Mouse (Mus musculus): ENCODE data around the gene Ccdc85c. TPM values are rescaled to one million over a fixed set of nuclear protein-coding genes. Genes with fewer than 3 reads are reported as not detected.

The Ccdc85c gene
- polyA plus RNA-seq, 1 experiment from 2014 or later: 4.9 TPM

DNA sequence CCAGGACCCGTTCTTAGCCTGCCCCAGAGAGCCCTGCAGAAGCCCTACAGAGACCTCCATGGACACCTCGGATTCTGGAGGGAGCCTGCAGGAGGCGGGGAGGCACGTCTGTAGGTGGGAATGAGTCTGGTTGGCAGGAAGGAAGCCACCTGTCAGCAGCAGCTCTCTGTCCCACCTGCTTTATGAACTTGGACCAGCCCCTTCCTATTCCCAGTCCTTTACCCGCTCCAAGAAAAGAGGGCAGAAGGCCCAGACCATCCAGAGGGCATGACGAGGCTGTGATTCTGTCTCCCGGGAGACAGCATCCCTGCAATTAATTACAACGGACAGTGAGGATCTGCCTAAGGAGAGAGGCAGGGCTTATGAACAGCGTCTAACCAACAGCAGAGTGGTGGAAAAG lies 43.3 kb downstream of the Ccdc85c start:
- Histone ChIP-seq H3K27me3 (no peaks in the 10 kb centered on the region), H3K9me3 (no peaks in the 10 kb centered on the region), H3K4me3 (no peak overlapping the region), H3K27ac (no peak overlapping the region), H3K36me3 (no peaks in the 10 kb centered on the region), H3K9ac (no peak overlapping the region), H3K4me1 (peaks cover 34% of the 10 kb centered on the region), H3K4me2 (no peak overlapping the region)
- 45% methylated on average over 9 of the region's 9 CpGs for WGBS
- ATAC-seq (ENCODE audit: borderline replicate concordance, extremely low read depth, low FRiP score, low TSS enrichment): no peak

GRCm38 (mm10) chr12:108230821-108231794 lies 44.1 kb downstream of the Ccdc85c start:
- ATAC-seq (ENCODE audit: borderline replicate concordance, extremely low read depth, low FRiP score, low TSS enrichment): no peak
- Histone ChIP-seq H3K27ac (no peak overlapping the region), H3K4me1 (peaks cover 26% of the 10 kb centered on the region)

DNA sequence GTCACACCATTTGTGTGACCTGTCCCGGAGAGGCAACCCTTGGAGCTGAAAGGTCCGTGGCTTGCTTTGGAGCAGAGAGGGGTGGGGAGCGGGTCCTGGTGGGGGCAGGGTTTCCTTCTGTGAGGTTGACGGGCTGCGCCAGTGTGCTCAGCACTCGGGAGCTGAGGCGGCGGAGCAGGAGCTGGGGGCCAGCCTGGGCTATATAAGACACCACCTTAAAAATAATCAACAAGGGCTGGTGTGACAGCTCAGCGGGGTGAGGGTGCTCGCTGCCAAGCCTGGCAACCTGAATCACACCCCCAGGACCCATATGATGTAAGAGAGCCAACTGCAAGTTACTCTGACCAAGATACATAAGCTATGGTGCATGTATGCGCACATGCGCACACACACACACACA lies 45.1 kb downstream of the Ccdc85c start:
- Histone ChIP-seq H3K4me2 (no peak overlapping the region), H3K4me3 (no peak overlapping the region), H3K27ac (no peak overlapping the region), H3K9ac (no peak overlapping the region), H3K36me3 (no peaks in the 10 kb centered on the region), H3K9me3 (no peaks in the 10 kb centered on the region), H3K27me3 (no peaks in the 10 kb centered on the region), H3K4me1 (peaks cover 26% of the 10 kb centered on the region)
- WGBS: 68% methylated on average over 12 of the region's 12 CpGs
- ATAC-seq (ENCODE audit: borderline replicate concordance, extremely low read depth, low FRiP score, low TSS enrichment): no peak

More at GRCm38 (mm10) chr12:108230821-108231794, 44.1 kb downstream of the Ccdc85c start:
- Histone ChIP-seq H3K4me2 (no peak overlapping the region), H3K9me3 (no peaks in the 10 kb centered on the region), H3K27me3 (no peaks in the 10 kb centered on the region), H3K9ac (no peak overlapping the region), H3K36me3 (no peaks in the 10 kb centered on the region), H3K4me3 (no peak overlapping the region)
- 33% methylated on average over 17 of the region's 18 CpGs for WGBS

GRCm38 (mm10) chr12:108227527-108227926 lies 47.7 kb downstream of the Ccdc85c start:
- Histone ChIP-seq H3K27me3 (no peaks in the 10 kb centered on the region), H3K27ac (no peak overlapping the region), H3K4me3 (no peak overlapping the region), H3K4me1 (peaks cover 32% of the 10 kb centered on the region), H3K9ac (no peak overlapping the region), H3K4me2 (no peak overlapping the region), H3K9me3 (no peaks in the 10 kb centered on the region), H3K36me3 (no peaks in the 10 kb centered on the region)
- 76% methylated on average over 16 of the region's 16 CpGs for WGBS
- ATAC-seq (ENCODE audit: borderline replicate concordance, extremely low read depth, low FRiP score, low TSS enrichment): no peak

DNA sequence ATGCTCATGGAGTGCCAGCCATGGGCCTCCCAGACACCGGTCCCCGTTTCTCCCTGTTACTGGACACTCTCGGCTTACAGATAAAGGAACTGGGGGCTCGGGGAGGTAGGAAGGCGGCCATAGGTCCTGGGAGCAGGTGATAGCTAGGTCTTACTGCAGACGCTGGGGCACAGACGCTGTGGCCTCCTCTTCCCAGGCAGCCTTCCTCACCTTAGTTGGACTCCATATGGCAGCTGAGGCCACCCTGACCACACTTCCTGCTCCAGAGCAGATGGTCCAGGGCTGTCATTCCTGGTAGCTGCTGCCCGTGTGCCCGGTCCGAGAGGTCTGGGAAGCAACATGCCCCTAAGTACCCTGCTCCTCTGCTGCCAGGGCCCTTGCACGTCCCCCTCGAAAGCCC lies 48.3 kb downstream of the Ccdc85c start:
- Histone ChIP-seq H3K4me1 (peaks cover 31% of the 10 kb centered on the region), H3K4me2 (no peak overlapping the region), H3K27me3 (no peaks in the 10 kb centered on the region), H3K9me3 (no peaks in the 10 kb centered on the region), H3K4me3 (no peak overlapping the region), H3K36me3 (no peaks in the 10 kb centered on the region), H3K9ac (no peak overlapping the region), H3K27ac (no peak overlapping the region)
- no peak for ATAC-seq (ENCODE audit: borderline replicate concordance, extremely low read depth, low FRiP score, low TSS enrichment)
- 79% methylated on average over 12 of the region's 12 CpGs for WGBS

DNA sequence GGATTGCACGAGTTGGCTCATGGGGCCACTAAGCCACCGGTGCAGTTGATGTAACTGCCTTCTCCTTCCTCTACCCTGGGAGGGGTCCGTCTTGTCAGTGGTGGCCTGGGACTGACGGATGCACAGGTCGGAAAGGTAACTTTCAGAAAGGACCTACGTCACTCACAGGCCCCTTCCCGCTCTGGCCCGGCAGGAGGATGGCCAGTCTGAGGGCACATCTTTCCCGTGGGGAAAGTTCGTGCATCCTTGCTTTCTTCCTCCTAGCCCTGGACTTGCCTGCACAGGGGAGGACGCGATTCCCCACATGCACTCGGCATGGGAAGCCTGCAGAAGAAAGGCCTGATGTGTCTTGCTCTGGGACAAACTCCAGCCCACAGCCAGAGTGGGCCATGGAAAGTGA lies 49.0 kb downstream of the Ccdc85c start:
- no peak for ATAC-seq (ENCODE audit: borderline replicate concordance, extremely low read depth, low FRiP score, low TSS enrichment)
- no peak overlapping the region for H3K27ac ChIP-seq
- H3K9me3 ChIP-seq: no peaks in the 10 kb centered on the region
- peaks cover 28% of the 10 kb centered on the region for H3K4me1 ChIP-seq
- no peaks in the 10 kb centered on the region for H3K27me3 ChIP-seq
- WGBS: 80% methylated on average over 13 of the region's 13 CpGs
- no peak overlapping the region for H3K4me2 ChIP-seq
- no peak overlapping the region for H3K4me3 ChIP-seq
- H3K9ac ChIP-seq: no peak overlapping the region
- H3K36me3 ChIP-seq: no peaks in the 10 kb centered on the region

GRCm38 (mm10) chr12:108225781-108226180 lies 49.4 kb downstream of the Ccdc85c start:
- Histone ChIP-seq H3K27ac (no peak overlapping the region), H3K27me3 (no peaks in the 10 kb centered on the region), H3K36me3 (no peaks in the 10 kb centered on the region), H3K4me3 (no peak overlapping the region), H3K9ac (no peak overlapping the region), H3K9me3 (no peaks in the 10 kb centered on the region), H3K4me2 (no peak overlapping the region), H3K4me1 (peaks cover 26% of the 10 kb centered on the region)
- ATAC-seq (ENCODE audit: borderline replicate concordance, extremely low read depth, low FRiP score, low TSS enrichment): no peak
- 63% methylated on average over 7 of the region's 7 CpGs for WGBS

GRCm38 (mm10) chr12:108223357-108223756 lies 51.9 kb downstream of the Ccdc85c start:
- H3K27me3 ChIP-seq: no peaks in the 10 kb centered on the region
- WGBS: 40% methylated on average over 6 of the region's 8 CpGs
- H3K4me2 ChIP-seq: no peak overlapping the region
- ATAC-seq (ENCODE audit: borderline replicate concordance, extremely low read depth, low FRiP score, low TSS enrichment): no peak
- no peak overlapping the region for H3K27ac ChIP-seq
- no peaks in the 10 kb centered on the region for H3K9me3 ChIP-seq
- H3K4me1 ChIP-seq: peaks cover 43% of the 10 kb centered on the region
- no peaks in the 10 kb centered on the region for H3K36me3 ChIP-seq
- H3K9ac ChIP-seq: no peak overlapping the region
- no peak overlapping the region for H3K4me3 ChIP-seq

- no peak for ATAC-seq (ENCODE audit: borderline replicate concordance, extremely low read depth, low FRiP score, low TSS enrichment)
- H3K4me2 ChIP-seq: no peak overlapping the region
- peaks cover 43% of the 10 kb centered on the region for H3K4me1 ChIP-seq
- no peak overlapping the region for H3K9ac ChIP-seq
- 88% methylated on average over 7 of the region's 7 CpGs for WGBS
- no peaks in the 10 kb centered on the region for H3K36me3 ChIP-seq
- H3K9me3 ChIP-seq: no peaks in the 10 kb centered on the region
- H3K4me3 ChIP-seq: no peak overlapping the region
- no peaks in the 10 kb centered on the region for H3K27me3 ChIP-seq
- no peak overlapping the region for H3K27ac ChIP-seq
Measured at GRCm38 (mm10) chr12:108221712-108222111, 53.5 kb downstream of the Ccdc85c start.

- Histone ChIP-seq H3K27me3 (no peaks in the 10 kb centered on the region), H3K4me3 (no peak overlapping the region), H3K4me1 (peaks cover 43% of the 10 kb centered on the region), H3K27ac (no peak overlapping the region), H3K4me2 (no peak overlapping the region), H3K36me3 (no peaks in the 10 kb centered on the region), H3K9me3 (no peaks in the 10 kb centered on the region), H3K9ac (no peak overlapping the region)
- WGBS: 45% methylated on average over 10 of the region's 10 CpGs
- ATAC-seq (ENCODE audit: borderline replicate concordance, extremely low read depth, low FRiP score, low TSS enrichment): no peak
Measured at GRCm38 (mm10) chr12:108221206-108221605, 54.0 kb downstream of the Ccdc85c start.

- no peak for ATAC-seq (ENCODE audit: borderline replicate concordance, extremely low read depth, low FRiP score, low TSS enrichment)
- 66% methylated on average over 12 of the region's 12 CpGs for WGBS
Measured at GRCm38 (mm10) chr12:108220621-108221020, 54.6 kb downstream of the Ccdc85c start.

GRCm38 (mm10) chr12:108219825-108220616 lies 55.2 kb downstream of the Ccdc85c start:
- WGBS: 68% methylated on average over 21 of the region's 21 CpGs
- Histone ChIP-seq H3K27me3 (no peaks in the 10 kb centered on the region), H3K27ac (peak overlapping the region; percentile 44), H3K9ac (no peak overlapping the region), H3K36me3 (no peaks in the 10 kb centered on the region), H3K4me3 (no peak overlapping the region), H3K4me1 (peaks cover 36% of the 10 kb centered on the region), H3K4me2 (no peak overlapping the region), H3K9me3 (no peaks in the 10 kb centered on the region)
- no peak for ATAC-seq (ENCODE audit: borderline replicate concordance, extremely low read depth, low FRiP score, low TSS enrichment)

More at GRCm38 (mm10) chr12:108220621-108221020, 54.6 kb downstream of the Ccdc85c start:
- H3K4me3 ChIP-seq: no peak overlapping the region
- no peaks in the 10 kb centered on the region for H3K9me3 ChIP-seq
- H3K4me2 ChIP-seq: no peak overlapping the region
- H3K4me1 ChIP-seq: peaks cover 39% of the 10 kb centered on the region
- no peak overlapping the region for H3K27ac ChIP-seq
- H3K9ac ChIP-seq: no peak overlapping the region
- no peaks in the 10 kb centered on the region for H3K36me3 ChIP-seq
- H3K27me3 ChIP-seq: no peaks in the 10 kb centered on the region

Measured in lung, embryonic 15.5 days (tissue).